Mouse (Mus musculus): ENCODE results near the gene Dtd1.

DNA sequence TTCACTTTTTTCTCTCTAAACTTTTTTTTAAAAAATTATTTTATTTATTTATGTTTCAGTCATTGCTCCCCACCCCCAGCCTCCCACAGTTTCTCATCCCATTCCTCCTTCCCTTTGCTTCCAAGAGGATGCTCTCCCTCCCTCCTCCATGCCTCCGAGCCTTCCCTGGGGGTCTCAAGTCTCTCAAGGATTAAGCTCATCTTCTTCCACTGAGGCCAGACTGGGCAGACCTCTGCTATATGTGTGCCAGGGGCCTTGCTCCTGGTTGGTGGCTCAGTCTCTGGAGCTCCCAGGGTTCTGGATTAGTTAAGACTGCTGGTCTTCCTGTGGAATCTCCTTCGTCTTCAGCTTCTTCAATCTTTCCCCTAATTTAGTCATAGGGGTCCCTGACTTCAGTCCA lies 110.0 kb downstream of the Dtd1 start:
- TF ChIP-seq TCF12 (IDR thresholded peaks at IDR 0.05; ENCODE audit: low read depth, low read length) (no peak), EP300 (IDR thresholded peaks at IDR 0.05; ENCODE audit: low read depth in 1 of 2, low read length in 2 of 2) (no peak), ELF1 (IDR thresholded peaks at IDR 0.05; ENCODE audit: low read depth, low read length) (no peak), SMC3 (IDR thresholded peaks at IDR 0.05; ENCODE audit: low read depth, low read length) (no peak), CTCF (IDR thresholded peaks at IDR 0.05 in 2 of 3, conservative IDR thresholded peaks at IDR 0.05 in 1 of 3; ENCODE audit: control insufficient read depth in 1 of 3, insufficient read depth in 1 of 3, low read depth in 2 of 3, low read length in 3 of 3, poor library complexity in 1 of 3, severe bottlenecking in 1 of 3) (no peak)

Data from MEL (cell line).